Mouse (Mus musculus): ENCODE measurements at regions not wholly inside any gene's neighbourhood (a gene's known extent, or its start where the extent isn't known, plus 50 kb on each side); places are given as distances from the start of the nearest gene placed in this dataset.

- Histone ChIP-seq H3K36me3 (ENCODE audit: control insufficient read depth, insufficient read depth) (no peaks in the 10 kb centered on the region), H3K79me3 (ENCODE audit: low read depth) (no peaks in the 10 kb centered on the region), H3K27me3 (ENCODE audit: control insufficient read depth, insufficient read depth, insufficient read length) (no peaks in the 10 kb centered on the region), H3K4me3 (ENCODE audit: insufficient read depth, poor library complexity, severe bottlenecking) (no peak overlapping the region), H3ac (ENCODE audit: control insufficient read depth, insufficient read length, low read depth) (no peak overlapping the region), H3K79me2 (ENCODE audit: control insufficient read depth, insufficient read depth) (no peaks in the 10 kb centered on the region)
- TF ChIP-seq CTCF (IDR thresholded peaks at IDR 0.05; ENCODE audit: control insufficient read depth, insufficient read depth, insufficient read length) (no peak), USF1 (IDR thresholded peaks at IDR 0.05; ENCODE audit: low read depth) (no peak), MAX (IDR thresholded peaks at IDR 0.05) (no peak), FOSL1 (IDR thresholded peaks at IDR 0.05; ENCODE audit: insufficient read depth, low read length, poor library complexity, severe bottlenecking) (no peak), MYOD1 (IDR thresholded peaks at IDR 0.05; ENCODE audit: control insufficient read depth, insufficient read length, low read depth) (no peak), MYOG (IDR thresholded peaks at IDR 0.05; ENCODE audit: control insufficient read depth, extremely low read depth, insufficient read length) (no peak), CEBPB (IDR thresholded peaks at IDR 0.05; ENCODE audit: low read depth) (no peak)
These were observed 50.8 kb upstream of the App start for GRCm38 (mm10) chr16:85224325-85224724.

Data from C2C12 (cell line).